Mouse (Mus musculus) c-Kit-positive CD71-negative TER-119-negative erythroid progenitor cells, embryonic 14.5 days (primary cell): Measurements from ENCODE around the gene Magea10.

Experiments
- DNase-seq: peaks from one replicate; pipeline ENCODE4 v3.0.0-alpha.2; 2013; ENCODE audit warnings: low read depth

Gene Magea10

GRCm38 (mm10) chrX:72386758-72387157 lies at the start of gene Magea10:
Gene Magea10, minus strand, starts transcription at chrX:72386858.
- no peak for DNase-seq

- DNase-seq = no peak
Measured at GRCm38 (mm10) chrX:72381972-72382371, 4.7 kb downstream of the Magea10 start.
